Mouse (Mus musculus) cerebellum, adult 2 months (tissue): ENCODE results near the gene Arhgap10. TPM values are rescaled to one million over a fixed set of nuclear protein-coding genes. Genes with fewer than 3 reads are reported as not detected.

Source experiments
- DNase-seq, 2 experiments: peaks; one replicate each; pipeline ENCODE4 v3.0.0; 2021
- H3K27ac ChIP-seq: fragments of 200-500 bp; 2 replicates; pipeline ENCODE4 v1.5.1; 2012; ENCODE audit warnings: low read length, control low read depth, inconsistent platforms; ENCODE audit not compliant: insufficient read depth
- H3K27me3 ChIP-seq: fragments of 200-500 bp; 2 replicates; pipeline ENCODE4 v1.6.1; 2012; ENCODE audit warnings: inconsistent platforms, mild to moderate bottlenecking, low read length, moderate library complexity; ENCODE audit not compliant: control insufficient read depth, insufficient read depth
- H3K4me1 ChIP-seq: fragments of 200-500 bp; 2 replicates; pipeline ENCODE4 v1.6.1; 2011; ENCODE audit warnings: low read length; ENCODE audit not compliant: control insufficient read depth, insufficient read depth
- H3K4me3 ChIP-seq: fragments of 200-500 bp; replicated peaks from 2 replicates; pipeline ENCODE3; 2011; ENCODE audit warnings: mild to moderate bottlenecking, low read depth, low read length, control low read depth; ENCODE audit not compliant: insufficient read depth
- CTCF ChIP-seq: fragments of 200-500 bp; IDR thresholded peaks from 2 replicates; pipeline ENCODE4 v1.5.1; 2011; ENCODE audit warnings: low read depth, mild to moderate bottlenecking, control low read depth, low read length, moderate library complexity, borderline replicate concordance; ENCODE audit not compliant: insufficient read depth
- POLR2A ChIP-seq: fragments of 200-500 bp; IDR thresholded peaks from 2 replicates; pipeline ENCODE4 v1.6.1; 2011; ENCODE audit warnings: low read length, control low read depth, borderline replicate concordance; ENCODE audit not compliant: insufficient read depth
- WGBS: fragments of 180-500 bp; shearing (Covaris S2); methylation state at CpG from one replicate; pipeline ENCODE4 v1.1.7; 2018; 5-methylcytosine and 5-hydroxymethylcytosine counted together
- polyA plus RNA-seq: library from polyadenylated mRNA; depleted of rRNA; stranded (reverse); fragments of >200 nt; gene quantifications from 2 replicates; pipeline ENCODE4 v1.2.3, GENCODE M21; 2012

Gene Arhgap10
- polyA plus RNA-seq, 1 experiment: 12.5 TPM

- DNase-seq: no peak
- no peak overlapping the region for H3K27ac ChIP-seq
- 81% methylated on average over 8 of the region's 8 CpGs for WGBS
These were observed 5.2 kb upstream of the Arhgap10 start for GRCm38 (mm10) chr8:77522984-77523383.

GRCm38 (mm10) chr8:77521028-77521785, 3.5 kb upstream of the Arhgap10 start:
- H3K4me1 ChIP-seq: no peaks in the 10 kb centered on the region
- WGBS: 90% methylated on average over 8 of the region's 8 CpGs
- H3K27ac ChIP-seq: no peak overlapping the region
- TF ChIP-seq CTCF (no peak), POLR2A (no peak)
- H3K27me3 ChIP-seq: no peaks in the 10 kb centered on the region
- DNase-seq: no peak
- H3K4me3 ChIP-seq: no peak overlapping the region

More at GRCm38 (mm10) chr8:77522984-77523383, 5.2 kb upstream of the Arhgap10 start:
- no peaks in the 10 kb centered on the region for H3K27me3 ChIP-seq
- H3K4me1 ChIP-seq: no peaks in the 10 kb centered on the region
- H3K4me3 ChIP-seq: no peak overlapping the region
- TF ChIP-seq CTCF (no peak), POLR2A (no peak)

- DNase-seq: no peak
- TF ChIP-seq CTCF (no peak), POLR2A (no peak)
- no peak overlapping the region for H3K4me3 ChIP-seq
- H3K27me3 ChIP-seq: no peaks in the 10 kb centered on the region
- H3K27ac ChIP-seq: no peak overlapping the region
- peaks cover 4% of the 10 kb centered on the region; the same call in 1 of the 2 replicates for H3K4me1 ChIP-seq
- 96% methylated on average over 4 of the region's 4 CpGs for WGBS
These were observed 2.8 kb upstream of the Arhgap10 start for GRCm38 (mm10) chr8:77520601-77521000.

GRCm38 (mm10) chr8:77518201-77519115, 705 bp upstream of the Arhgap10 start:
- H3K4me1 ChIP-seq: peaks cover 4% of the 10 kb centered on the region; the same call in 1 of the 2 replicates
- H3K27me3 ChIP-seq: no peaks in the 10 kb centered on the region
- peak; percentile 4; the same call in 1 of the 2 replicates for TF ChIP-seq POLR2A
- TF ChIP-seq CTCF: no peak
- peak overlapping the region; percentile 95 for H3K4me3 ChIP-seq
- DNase-seq: no peak
- WGBS: 6% methylated on average over 33 of the region's 33 CpGs
- H3K27ac ChIP-seq: peak overlapping the region; percentile 60; the same call in 1 of the 2 replicates

GRCm38 (mm10) chr8:77516845-77517244, 908 bp downstream of the Arhgap10 start:
- no peaks in the 10 kb centered on the region for H3K27me3 ChIP-seq
- peak overlapping the region; percentile 10; the same call in 1 of the 2 replicates for H3K27ac ChIP-seq
- WGBS: 3% methylated on average over 10 of the region's 10 CpGs
- peaks cover 7% of the 10 kb centered on the region; the same call in 1 of the 2 replicates for H3K4me1 ChIP-seq
- TF ChIP-seq CTCF (no peak), POLR2A (no peak)
- DNase-seq: peak in 1 of 2 experiments; percentile 47
- H3K4me3 ChIP-seq: peak overlapping the region; percentile 92

- WGBS: 25% methylated on average over 8 of the region's 8 CpGs
- Histone ChIP-seq H3K27ac (peak overlapping the region; percentile 89), H3K27me3 (no peaks in the 10 kb centered on the region), H3K4me1 (peaks cover 7% of the 10 kb centered on the region; the same call in 1 of the 2 replicates), H3K4me3 (peak overlapping the region; percentile 74)
- DNase-seq: peak; percentile 55 to 77
- TF ChIP-seq POLR2A: peak; percentile 20; the same call in 1 of the 2 replicates
- no peak for TF ChIP-seq CTCF
These were observed 2.0 kb downstream of the Arhgap10 start for GRCm38 (mm10) chr8:77515786-77516185.

GRCm38 (mm10) chr8:77515201-77515600, 2.6 kb downstream of the Arhgap10 start:
- peak in 1 of 2 experiments; percentile 37 for DNase-seq
- Histone ChIP-seq H3K4me3 (no peak overlapping the region), H3K27ac (no peak overlapping the region; the same call in 1 of the 2 replicates), H3K4me1 (peaks cover 7% of the 10 kb centered on the region; the same call in 1 of the 2 replicates), H3K27me3 (no peaks in the 10 kb centered on the region)
- no peak for TF ChIP-seq POLR2A
- TF ChIP-seq CTCF: no peak
- 44% methylated on average over 8 of the region's 8 CpGs for WGBS
